Mouse (Mus musculus): ENCODE measurements around the gene Psg21. TPM values are rescaled to one million over a fixed set of nuclear protein-coding genes. Genes with fewer than 3 reads are reported as not detected.
A peak's percentile ranks its signal among the peaks of the same experiment; 100 is the strongest.
"Not testable (repeated sequence)": the region's sequence is repeated elsewhere in the genome, so short reads cannot be mapped to it uniquely, and the experiment has no call there.

Gene Psg21
- polyA plus RNA-seq (2012; rRNA removed), result not detected in 2 replicates

- WGBS, result 51% methylated on average over 2 of the region's 2 CpGs
These were observed at the start of gene Psg21 for GRCm38 (mm10) chr7:18656625-18657024. Gene Psg21 (minus strand): TSS chr7:18656725.

GRCm38 (mm10) chr7:18686085-18686484 is 29.6 kb upstream of the Psg21 start, which contains the start of gene Psg20:
Gene Psg20 (minus strand): TSS chr7:18686185.
- TF ChIP-seq CTCF (IDR thresholded peaks at IDR 0.05; ENCODE audit: insufficient read depth, low read length) (no peak), POLR2A (IDR thresholded peaks at IDR 0.05; ENCODE audit: borderline replicate concordance, extremely low read depth, low read depth, low read length) (no peak)
- no peak within 1 kb of the TSS for H3K4me3 ChIP-seq (replicated peaks; ENCODE audit: extremely low read depth, low read depth, low read length)
- WGBS, result 58% methylated on average over 2 of the region's 2 CpGs
- no peak for DNase-seq
- H3K4me1 ChIP-seq (ENCODE audit: control insufficient read depth, insufficient read depth, low read length), result no peaks in the 10 kb centered on the region

More at GRCm38 (mm10) chr7:18656625-18657024, at the start of gene Psg21:
- H3K4me3 ChIP-seq (replicated peaks; ENCODE audit: extremely low read depth, low read depth, low read length); H3K4me1 ChIP-seq (ENCODE audit: control insufficient read depth, insufficient read depth, low read length); DNase-seq: not testable (repeated sequence)

- no peaks in the 10 kb centered on the region for H3K4me1 ChIP-seq (ENCODE audit: control insufficient read depth, insufficient read depth, low read length)
- TF ChIP-seq POLR2A (IDR thresholded peaks at IDR 0.05; ENCODE audit: borderline replicate concordance, extremely low read depth, low read depth, low read length) (no peak), CTCF (IDR thresholded peaks at IDR 0.05; ENCODE audit: insufficient read depth, low read length) (no peak)
These were observed 29.1 kb upstream of the Psg21 start for GRCm38 (mm10) chr7:18685586-18685985.

GRCm38 (mm10) chr7:18679772-18680171 is 23.2 kb upstream of the Psg21 start:
- Histone ChIP-seq H3K4me1 (ENCODE audit: control insufficient read depth, insufficient read depth, low read length) (no peaks in the 10 kb centered on the region), H3K4me3 (replicated peaks; ENCODE audit: extremely low read depth, low read depth, low read length) (no peak overlapping the region)
- 47% methylated on average over 2 of the region's 2 CpGs for WGBS
- TF ChIP-seq CTCF (IDR thresholded peaks at IDR 0.05; ENCODE audit: insufficient read depth, low read length) (peak; percentile 54), POLR2A (IDR thresholded peaks at IDR 0.05; ENCODE audit: borderline replicate concordance, extremely low read depth, low read depth, low read length) (no peak)
- DNase-seq, result peak; percentile 11

More at GRCm38 (mm10) chr7:18685586-18685985, 29.1 kb upstream of the Psg21 start:
- H3K4me3 ChIP-seq (replicated peaks; ENCODE audit: extremely low read depth, low read depth, low read length), result no peak overlapping the region
- DNase-seq, result no peak

- WGBS, result 73% methylated on average over 8 of the region's 8 CpGs
- not testable (repeated sequence) for H3K4me3 ChIP-seq (replicated peaks; ENCODE audit: extremely low read depth, low read depth, low read length); H3K4me1 ChIP-seq (ENCODE audit: control insufficient read depth, insufficient read depth, low read length); DNase-seq
These were observed 29.6 kb downstream of the Psg21 start for GRCm38 (mm10) chr7:18626921-18627320.

- DNase-seq; H3K4me3 ChIP-seq (replicated peaks; ENCODE audit: extremely low read depth, low read depth, low read length); H3K4me1 ChIP-seq (ENCODE audit: control insufficient read depth, insufficient read depth, low read length): not testable (repeated sequence)
- 32% methylated on average over 2 of the region's 2 CpGs for WGBS
These were observed 40.1 kb downstream of the Psg21 start, which contains the start of gene Psg23 for GRCm38 (mm10) chr7:18616401-18616800. Gene Psg23 (minus strand): TSS chr7:18616501.

Other genes starting within 250 kb of the Psg21 start
- not detected in 2 replicates for gene Psg28, start 224.7 kb downstream of the Psg21 start, polyA plus RNA-seq (2012; rRNA removed)
- gene Psg26, start 172.5 kb downstream of the Psg21 start, polyA plus RNA-seq (2012; rRNA removed), result not detected in 2 replicates
- gene Psg25, start 124.5 kb downstream of the Psg21 start, polyA plus RNA-seq (2012; rRNA removed), result not detected in 2 replicates
- gene Psg27, start 89.4 kb downstream of the Psg21 start, polyA plus RNA-seq (2012; rRNA removed), result not detected in 2 replicates
- not detected in 2 replicates for gene Psg23, start 40.2 kb downstream of the Psg21 start, polyA plus RNA-seq (2012; rRNA removed)
- not detected in 2 replicates for gene Psg20, start 29.5 kb upstream of the Psg21 start, polyA plus RNA-seq (2012; rRNA removed)
- gene Psg22, start 61.4 kb upstream of the Psg21 start, polyA plus RNA-seq (2012; rRNA removed), result not detected in 2 replicates
- 0.07 TPM in 1 of 2 replicates, not detected in the other for gene Psg19, start 141.8 kb upstream of the Psg21 start, polyA plus RNA-seq (2012; rRNA removed)
- 0.27 and 1.1 TPM in 2 replicates for gene Psg17, start 164.9 kb upstream of the Psg21 start, polyA plus RNA-seq (2012; rRNA removed)
- 17.1 and 27.9 TPM in 2 replicates for gene Mill2, start 183.2 kb upstream of the Psg21 start, polyA plus RNA-seq (2012; rRNA removed)
- gene Pglyrp1, start 214.6 kb upstream of the Psg21 start, polyA plus RNA-seq (2012; rRNA removed), result 46.7 and 112 TPM in 2 replicates

Data from lung, adult 2 months (tissue).